Mouse (Mus musculus) frontal cortex, postnatal 10 days (tissue): ENCODE measurements around the gene Stx17.
A peak's percentile ranks its signal among the peaks of the same experiment; 100 is the strongest.

ENCODE experiments used
- DNase-seq, 2 experiments: peaks; one replicate each; pipeline ENCODE4 v3.0.0; 2022; ENCODE audit warnings: low spot score in 2 of 2, mixed read lengths in 1 of 2

Gene Stx17

GRCm38 (mm10) chr4:48163851-48164250, 39.1 kb downstream of the Stx17 start:
- DNase-seq: no peak

GRCm38 (mm10) chr4:48175666-48176065, 51.0 kb downstream of the Stx17 start:
- no peak for DNase-seq

- no peak for DNase-seq
These were observed 56.2 kb downstream of the Stx17 start for GRCm38 (mm10) chr4:48180922-48181321.

GRCm38 (mm10) chr4:48181366-48181765, 56.7 kb downstream of the Stx17 start:
- no peak for DNase-seq

- no peak for DNase-seq
These were observed 57.5 kb downstream of the Stx17 start for GRCm38 (mm10) chr4:48182115-48182806.

- no peak for DNase-seq
These were observed 73.2 kb downstream of the Stx17 start for GRCm38 (mm10) chr4:48197925-48198324.

- no peak for DNase-seq
These were observed 73.7 kb downstream of the Stx17 start for GRCm38 (mm10) chr4:48198447-48198846.

GRCm38 (mm10) chr4:48203564-48203963, 78.8 kb downstream of the Stx17 start:
- no peak for DNase-seq

- peak in 1 of 2 experiments; percentile 48 for DNase-seq
These were observed 100.5 kb downstream of the Stx17 start for GRCm38 (mm10) chr4:48225173-48225572.

- no peak for DNase-seq
These were observed 100.9 kb downstream of the Stx17 start for GRCm38 (mm10) chr4:48225604-48226003.

GRCm38 (mm10) chr4:48226800-48227199, 102.1 kb downstream of the Stx17 start:
- DNase-seq: no peak
